Mouse (Mus musculus) cerebellum, postnatal 25 days (tissue): Measurements from ENCODE around the gene Akirin2.
A peak's percentile ranks its signal among the peaks of the same experiment; 100 is the strongest.
"Not testable (repeated sequence)": the region's sequence is repeated elsewhere in the genome, so short reads cannot be mapped to it uniquely, and the experiment has no call there.

Experiments used
- DNase-seq, 2 experiments: peaks; one replicate each; pipeline ENCODE4 v3.0.0; 2021; ENCODE audit warnings: mixed read lengths in 2 of 2

Gene Akirin2

GRCm38 (mm10) chr4:34550748-34551097, at the start of gene Akirin2:
Gene Akirin2 (plus strand): TSS chr4:34550937.
- no peak for DNase-seq

GRCm38 (mm10) chr4:34510305-34510704, 40.4 kb upstream of the Akirin2 start:
- no peak for DNase-seq

GRCm38 (mm10) chr4:34522846-34523245, 27.9 kb upstream of the Akirin2 start:
- peak; percentile 84 to 87 for DNase-seq

GRCm38 (mm10) chr4:34523586-34523985, 27.2 kb upstream of the Akirin2 start:
- DNase-seq: peak; percentile 32 to 43

GRCm38 (mm10) chr4:34526771-34527170, 24.0 kb upstream of the Akirin2 start:
- no peak for DNase-seq

GRCm38 (mm10) chr4:34528430-34529100, 22.2 kb upstream of the Akirin2 start:
- no peak for DNase-seq

GRCm38 (mm10) chr4:34529379-34529778, 21.4 kb upstream of the Akirin2 start:
- peak; percentile 21 to 37 for DNase-seq

GRCm38 (mm10) chr4:34529941-34530340, 20.8 kb upstream of the Akirin2 start:
- peak; percentile 83 to 90 for DNase-seq

- DNase-seq: peak; percentile 98
These were observed 573 bp upstream of the Akirin2 start for GRCm38 (mm10) chr4:34549981-34550747.

GRCm38 (mm10) chr4:34551098-34551809, 517 bp downstream of the Akirin2 start:
- DNase-seq: peak in 1 of 2 experiments; percentile 67

- no peak for DNase-seq
These were observed 1.2 kb downstream of the Akirin2 start for GRCm38 (mm10) chr4:34551966-34552365.

- DNase-seq: no peak
These were observed 3.9 kb downstream of the Akirin2 start for GRCm38 (mm10) chr4:34554596-34554995.

- DNase-seq: no peak
These were observed 4.9 kb downstream of the Akirin2 start for GRCm38 (mm10) chr4:34555604-34556003.

GRCm38 (mm10) chr4:34556183-34556582, 5.4 kb downstream of the Akirin2 start:
- no peak for DNase-seq

- DNase-seq: peak in 1 of 2 experiments; percentile 62
These were observed 10.2 kb downstream of the Akirin2 start for GRCm38 (mm10) chr4:34560971-34561370.

GRCm38 (mm10) chr4:34566226-34566625, 15.5 kb downstream of the Akirin2 start:
- DNase-seq: no peak

GRCm38 (mm10) chr4:34572876-34573275, 22.1 kb downstream of the Akirin2 start:
- DNase-seq: no peak

GRCm38 (mm10) chr4:34577028-34577427, 26.3 kb downstream of the Akirin2 start:
- DNase-seq: no peak

GRCm38 (mm10) chr4:34579215-34579614, 28.5 kb downstream of the Akirin2 start:
- DNase-seq: no peak

GRCm38 (mm10) chr4:34581489-34581888, 30.8 kb downstream of the Akirin2 start:
- not testable (repeated sequence) for DNase-seq

- DNase-seq: no peak
These were observed 31.3 kb downstream of the Akirin2 start for GRCm38 (mm10) chr4:34581990-34582389.

- no peak for DNase-seq
These were observed 31.7 kb downstream of the Akirin2 start for GRCm38 (mm10) chr4:34582476-34582875.

- no peak for DNase-seq
These were observed 32.7 kb downstream of the Akirin2 start for GRCm38 (mm10) chr4:34583427-34583826.
